Mouse (Mus musculus): Measurements from ENCODE around the gene Kmt2e.

DNA sequence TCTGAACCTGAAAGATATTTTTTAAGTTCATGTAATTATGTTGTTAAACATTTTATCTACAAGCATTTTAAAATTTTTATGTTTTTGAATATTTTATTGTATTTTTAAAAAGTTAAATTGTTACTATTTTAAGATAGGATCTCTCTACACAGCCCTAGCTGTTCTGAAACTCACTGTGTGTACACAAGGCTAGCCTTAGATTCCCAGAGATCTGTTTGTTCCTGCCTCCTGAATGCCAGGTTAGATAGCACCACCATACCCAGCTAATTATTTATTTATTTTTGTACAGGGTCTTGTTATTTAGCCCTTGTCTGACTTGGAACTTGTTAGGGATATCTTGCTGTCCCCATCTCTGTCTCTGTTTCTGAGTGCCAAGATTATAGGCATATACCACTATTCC, 6.3 kb downstream of the Kmt2e start:
- TF ChIP-seq CTCF (IDR thresholded peaks at IDR 0.05; ENCODE audit: low read depth) = no peak
- TF ChIP-seq EP300 (IDR thresholded peaks at IDR 0.05; ENCODE audit: low read depth) = no peak
